Mouse (Mus musculus): ENCODE results near the gene Il1rap. TPM values are rescaled to one million over a fixed set of nuclear protein-coding genes. Genes with fewer than 3 reads are reported as not detected.

The Il1rap gene
- 4.5 and 5.1 TPM in 2 replicates for polyA plus RNA-seq (2014; fragmentation: Nextera tagmentation; extraction: Ambion mirVana)

- H3K9ac ChIP-seq (ENCODE audit: low read depth, low read length): peak within 1 kb of the TSS; percentile 75
- peak; percentile 97 for ATAC-seq (replicated peaks; ENCODE audit: low FRiP score)
- H3K4me1 ChIP-seq (replicated peaks; ENCODE audit: control insufficient read depth, insufficient read depth, low read length): no peaks in the 10 kb centered on the region
- H3K9me3 ChIP-seq (ENCODE audit: control insufficient read depth, low read length): no peaks in the 10 kb centered on the region
- H3K27ac ChIP-seq (ENCODE audit: low read depth, low read length): no peak within 1 kb of the TSS
- WGBS: 1% methylated on average over 50 of the region's 51 CpGs
- peak; percentile 88 for DNase-seq (ENCODE audit: low spot score)
- peak within 1 kb of the TSS; percentile 73 for H3K4me3 ChIP-seq (ENCODE audit: low read depth, low read length)
- no peaks in the 10 kb centered on the region for H3K36me3 ChIP-seq (ENCODE audit: control insufficient read depth, insufficient read depth, low read length)
- no peaks in the 10 kb centered on the region for H3K27me3 ChIP-seq (replicated peaks; ENCODE audit: control insufficient read depth, insufficient read depth, low read length)
- peak within 1 kb of the TSS; percentile 86 for H3K4me2 ChIP-seq
These were observed at the start of gene Il1rap for GRCm38 (mm10) chr16:26581048-26581912. Gene Il1rap (plus strand): TSS chr16:26581704.

- 88% methylated on average over 1 of the region's 1 CpGs for WGBS
- Histone ChIP-seq H3K27me3 (replicated peaks; ENCODE audit: control insufficient read depth, insufficient read depth, low read length) (no peaks in the 10 kb centered on the region), H3K36me3 (ENCODE audit: control insufficient read depth, insufficient read depth, low read length) (no peaks in the 10 kb centered on the region), H3K27ac (ENCODE audit: low read depth, low read length) (no peak overlapping the region), H3K4me3 (ENCODE audit: low read depth, low read length) (no peak overlapping the region), H3K4me2 (no peak overlapping the region), H3K4me1 (replicated peaks; ENCODE audit: control insufficient read depth, insufficient read depth, low read length) (no peaks in the 10 kb centered on the region), H3K9me3 (ENCODE audit: control insufficient read depth, low read length) (no peaks in the 10 kb centered on the region), H3K9ac (ENCODE audit: low read depth, low read length) (no peak overlapping the region)
- no peak for ATAC-seq (replicated peaks; ENCODE audit: low FRiP score)
- DNase-seq (ENCODE audit: low spot score): no peak
These were observed 49.2 kb upstream of the Il1rap start for GRCm38 (mm10) chr16:26532287-26532686.

- Histone ChIP-seq H3K4me2 (no peak overlapping the region), H3K9me3 (ENCODE audit: control insufficient read depth, low read length) (no peaks in the 10 kb centered on the region), H3K27ac (ENCODE audit: low read depth, low read length) (no peak overlapping the region), H3K4me1 (replicated peaks; ENCODE audit: control insufficient read depth, insufficient read depth, low read length) (no peaks in the 10 kb centered on the region), H3K27me3 (replicated peaks; ENCODE audit: control insufficient read depth, insufficient read depth, low read length) (no peaks in the 10 kb centered on the region), H3K4me3 (ENCODE audit: low read depth, low read length) (no peak overlapping the region), H3K9ac (ENCODE audit: low read depth, low read length) (no peak overlapping the region), H3K36me3 (ENCODE audit: control insufficient read depth, insufficient read depth, low read length) (no peaks in the 10 kb centered on the region)
- ATAC-seq (replicated peaks; ENCODE audit: low FRiP score) (no peak), DNase-seq (ENCODE audit: low spot score) (no peak)
- 40% methylated on average over 7 of the region's 7 CpGs for WGBS
These were observed 35.2 kb upstream of the Il1rap start for GRCm38 (mm10) chr16:26546170-26546878.

- 83% methylated on average over 1 of the region's 1 CpGs for WGBS
- no peak for DNase-seq (ENCODE audit: low spot score)
- Histone ChIP-seq H3K27ac (ENCODE audit: low read depth, low read length) (no peak overlapping the region), H3K36me3 (ENCODE audit: control insufficient read depth, insufficient read depth, low read length) (no peaks in the 10 kb centered on the region), H3K4me2 (no peak overlapping the region), H3K9ac (ENCODE audit: low read depth, low read length) (no peak overlapping the region), H3K4me1 (replicated peaks; ENCODE audit: control insufficient read depth, insufficient read depth, low read length) (no peaks in the 10 kb centered on the region), H3K27me3 (replicated peaks; ENCODE audit: control insufficient read depth, insufficient read depth, low read length) (no peaks in the 10 kb centered on the region), H3K9me3 (ENCODE audit: control insufficient read depth, low read length) (no peaks in the 10 kb centered on the region), H3K4me3 (ENCODE audit: low read depth, low read length) (no peak overlapping the region)
- no peak for ATAC-seq (replicated peaks; ENCODE audit: low FRiP score)
These were observed 34.7 kb upstream of the Il1rap start for GRCm38 (mm10) chr16:26546879-26547206.

GRCm38 (mm10) chr16:26549221-26549620 is 32.3 kb upstream of the Il1rap start:
- no peak overlapping the region for H3K4me3 ChIP-seq (ENCODE audit: low read depth, low read length)
- H3K4me2 ChIP-seq: no peak overlapping the region
- no peak for ATAC-seq (replicated peaks; ENCODE audit: low FRiP score)

GRCm38 (mm10) chr16:26552234-26552633 is 29.3 kb upstream of the Il1rap start:
- H3K4me3 ChIP-seq (ENCODE audit: low read depth, low read length): no peak overlapping the region
- no peaks in the 10 kb centered on the region for H3K4me1 ChIP-seq (replicated peaks; ENCODE audit: control insufficient read depth, insufficient read depth, low read length)
- no peaks in the 10 kb centered on the region for H3K9me3 ChIP-seq (ENCODE audit: control insufficient read depth, low read length)
- H3K27ac ChIP-seq (ENCODE audit: low read depth, low read length): no peak overlapping the region
- no peak overlapping the region for H3K9ac ChIP-seq (ENCODE audit: low read depth, low read length)
- WGBS: 75% methylated on average over 3 of the region's 3 CpGs
- no peaks in the 10 kb centered on the region for H3K27me3 ChIP-seq (replicated peaks; ENCODE audit: control insufficient read depth, insufficient read depth, low read length)
- ATAC-seq (replicated peaks; ENCODE audit: low FRiP score): no peak
- H3K36me3 ChIP-seq (ENCODE audit: control insufficient read depth, insufficient read depth, low read length): no peaks in the 10 kb centered on the region
- H3K4me2 ChIP-seq: no peak overlapping the region
- DNase-seq (ENCODE audit: low spot score): no peak

More at GRCm38 (mm10) chr16:26549221-26549620, 32.3 kb upstream of the Il1rap start:
- Histone ChIP-seq H3K4me1 (replicated peaks; ENCODE audit: control insufficient read depth, insufficient read depth, low read length) (no peaks in the 10 kb centered on the region), H3K9me3 (ENCODE audit: control insufficient read depth, low read length) (no peaks in the 10 kb centered on the region), H3K36me3 (ENCODE audit: control insufficient read depth, insufficient read depth, low read length) (no peaks in the 10 kb centered on the region), H3K27me3 (replicated peaks; ENCODE audit: control insufficient read depth, insufficient read depth, low read length) (no peaks in the 10 kb centered on the region), H3K27ac (ENCODE audit: low read depth, low read length) (no peak overlapping the region), H3K9ac (ENCODE audit: low read depth, low read length) (no peak overlapping the region)
- 86% methylated on average over 2 of the region's 2 CpGs for WGBS
- DNase-seq (ENCODE audit: low spot score): no peak

GRCm38 (mm10) chr16:26558797-26559196 is 22.7 kb upstream of the Il1rap start:
- H3K27ac ChIP-seq (ENCODE audit: low read depth, low read length): no peak overlapping the region
- no peaks in the 10 kb centered on the region for H3K9me3 ChIP-seq (ENCODE audit: control insufficient read depth, low read length)
- no peak overlapping the region for H3K4me2 ChIP-seq
- ATAC-seq (replicated peaks; ENCODE audit: low FRiP score) (no peak), DNase-seq (ENCODE audit: low spot score) (no peak)
- H3K9ac ChIP-seq (ENCODE audit: low read depth, low read length): no peak overlapping the region
- H3K27me3 ChIP-seq (replicated peaks; ENCODE audit: control insufficient read depth, insufficient read depth, low read length): no peaks in the 10 kb centered on the region
- H3K4me1 ChIP-seq (replicated peaks; ENCODE audit: control insufficient read depth, insufficient read depth, low read length): no peaks in the 10 kb centered on the region
- WGBS: 70% methylated on average over 1 of the region's 1 CpGs
- no peaks in the 10 kb centered on the region for H3K36me3 ChIP-seq (ENCODE audit: control insufficient read depth, insufficient read depth, low read length)
- H3K4me3 ChIP-seq (ENCODE audit: low read depth, low read length): no peak overlapping the region

- Histone ChIP-seq H3K4me1 (replicated peaks; ENCODE audit: control insufficient read depth, insufficient read depth, low read length) (no peaks in the 10 kb centered on the region), H3K27ac (ENCODE audit: low read depth, low read length) (no peak overlapping the region), H3K27me3 (replicated peaks; ENCODE audit: control insufficient read depth, insufficient read depth, low read length) (no peaks in the 10 kb centered on the region), H3K9me3 (ENCODE audit: control insufficient read depth, low read length) (no peaks in the 10 kb centered on the region), H3K9ac (ENCODE audit: low read depth, low read length) (no peak overlapping the region), H3K4me3 (ENCODE audit: low read depth, low read length) (no peak overlapping the region), H3K4me2 (no peak overlapping the region), H3K36me3 (ENCODE audit: control insufficient read depth, insufficient read depth, low read length) (no peaks in the 10 kb centered on the region)
- 57% methylated on average over 2 of the region's 2 CpGs for WGBS
- DNase-seq (ENCODE audit: low spot score): no peak
- no peak for ATAC-seq (replicated peaks; ENCODE audit: low FRiP score)
These were observed 19.8 kb upstream of the Il1rap start for GRCm38 (mm10) chr16:26561743-26562142.
